Mouse (Mus musculus) lung, postnatal 36 days (tissue): Measurements from ENCODE around the gene Palld.

Experiments used
- DNase-seq: peaks from one replicate; pipeline ENCODE4 v3.0.0; 2022; ENCODE audit warnings: mixed read lengths

Gene Palld

DNA sequence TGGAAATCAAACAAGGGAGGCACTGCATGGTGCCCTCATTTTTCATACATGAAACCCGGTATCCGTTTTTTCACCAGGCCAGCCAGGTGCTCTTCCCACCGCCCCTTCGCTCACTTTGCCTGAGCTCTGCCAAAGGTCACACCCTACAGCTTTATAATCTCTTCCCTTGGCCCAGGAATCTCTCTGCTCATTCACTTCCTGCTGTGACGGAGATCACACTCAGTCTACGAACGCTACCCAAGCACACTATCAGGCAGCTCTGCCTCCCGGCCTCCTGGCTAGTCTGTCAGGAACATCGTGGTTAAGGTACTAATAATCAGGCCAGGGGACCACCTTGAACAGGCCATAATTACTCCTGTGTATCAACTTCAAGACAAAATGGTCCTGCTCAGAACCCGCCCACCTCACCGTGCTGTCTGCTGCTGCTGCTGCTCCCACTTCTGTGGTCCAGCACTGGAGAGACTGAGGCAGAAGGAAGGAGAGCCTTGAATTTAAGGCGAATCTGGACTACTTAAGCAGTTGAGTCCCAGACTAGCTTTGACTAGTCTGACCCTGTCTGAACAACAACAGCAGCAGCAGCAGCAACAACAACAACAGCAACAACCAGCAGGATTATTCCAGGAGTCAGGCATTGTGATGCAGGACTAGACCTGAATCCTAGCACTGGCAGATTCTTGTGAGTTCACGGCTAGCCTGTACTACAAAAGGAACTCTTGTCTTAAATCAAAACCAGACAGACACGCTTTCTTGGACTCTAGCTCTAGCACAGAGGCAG, 187.0 kb downstream of the Palld start:
- no peak for DNase-seq

DNA sequence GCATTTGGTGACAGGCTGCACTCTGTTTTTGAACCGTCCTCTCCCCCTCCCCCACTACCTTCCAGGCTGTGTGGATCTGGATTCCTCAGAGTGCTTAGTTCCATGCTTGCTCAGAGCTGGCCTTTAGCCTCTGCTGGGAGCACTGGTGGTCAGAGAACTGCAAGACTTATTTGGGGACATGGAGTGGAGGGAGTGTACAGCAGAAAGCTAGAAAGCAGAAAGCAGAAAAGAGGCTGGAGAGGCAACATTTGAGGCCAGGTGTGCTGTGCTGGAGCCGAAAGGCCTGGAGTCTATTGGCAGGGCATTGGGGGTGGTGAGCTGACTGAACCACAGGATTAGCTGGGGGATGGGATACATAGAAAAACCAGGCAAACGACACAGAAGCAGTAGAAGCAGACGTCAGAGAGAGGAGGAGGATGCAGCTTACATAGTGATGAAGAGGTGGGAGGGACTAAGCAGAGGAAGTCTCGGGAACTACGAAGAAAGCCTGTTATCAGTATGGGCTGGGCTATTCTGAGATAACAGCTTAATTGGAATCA, 188.1 kb downstream of the Palld start:
- no peak for DNase-seq

GRCm38 (mm10) chr8:61713195-61713990, 189.1 kb downstream of the Palld start:
- DNase-seq = peak; percentile 23

- DNase-seq = peak; percentile 33
Measured at GRCm38 (mm10) chr8:61712426-61712825, 190.1 kb downstream of the Palld start.

DNA sequence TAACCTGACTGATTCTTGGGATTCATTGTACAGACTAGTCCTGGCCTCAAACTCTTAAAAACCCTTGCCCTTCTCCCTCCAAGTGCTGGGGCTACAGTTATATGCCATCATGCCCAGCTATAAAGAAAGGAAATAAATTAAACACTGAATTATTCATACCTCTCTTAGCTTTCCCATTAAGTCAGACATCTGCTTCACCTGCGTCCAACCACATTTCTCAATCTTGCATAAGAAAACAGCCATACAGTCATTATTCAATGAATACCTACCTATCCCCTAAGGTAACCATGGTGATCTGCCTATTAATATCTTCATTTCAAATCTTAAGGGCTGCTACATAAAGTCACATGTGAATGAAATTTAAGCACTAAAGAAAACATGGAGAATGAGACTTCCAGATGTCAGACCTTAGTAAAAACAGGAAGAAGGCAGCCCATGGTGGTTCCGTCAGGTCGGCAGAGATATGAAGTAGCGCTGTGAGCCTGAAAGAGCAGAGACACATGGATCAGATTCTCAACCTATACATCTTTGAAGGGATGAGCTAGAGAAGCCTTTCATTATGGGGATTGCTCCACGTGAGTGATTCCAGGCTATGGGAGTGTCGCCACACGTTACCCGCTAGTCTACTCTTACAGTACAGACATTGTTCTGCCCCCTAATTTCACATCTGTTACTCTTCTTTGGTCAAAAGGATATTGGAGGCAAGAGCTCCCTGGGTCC, 193.7 kb downstream of the Palld start:
- no peak for DNase-seq

GRCm38 (mm10) chr8:61705491-61705890, 197.0 kb downstream of the Palld start:
- DNase-seq = no peak

GRCm38 (mm10) chr8:61702122-61702521, 200.4 kb downstream of the Palld start:
- no peak for DNase-seq

DNA sequence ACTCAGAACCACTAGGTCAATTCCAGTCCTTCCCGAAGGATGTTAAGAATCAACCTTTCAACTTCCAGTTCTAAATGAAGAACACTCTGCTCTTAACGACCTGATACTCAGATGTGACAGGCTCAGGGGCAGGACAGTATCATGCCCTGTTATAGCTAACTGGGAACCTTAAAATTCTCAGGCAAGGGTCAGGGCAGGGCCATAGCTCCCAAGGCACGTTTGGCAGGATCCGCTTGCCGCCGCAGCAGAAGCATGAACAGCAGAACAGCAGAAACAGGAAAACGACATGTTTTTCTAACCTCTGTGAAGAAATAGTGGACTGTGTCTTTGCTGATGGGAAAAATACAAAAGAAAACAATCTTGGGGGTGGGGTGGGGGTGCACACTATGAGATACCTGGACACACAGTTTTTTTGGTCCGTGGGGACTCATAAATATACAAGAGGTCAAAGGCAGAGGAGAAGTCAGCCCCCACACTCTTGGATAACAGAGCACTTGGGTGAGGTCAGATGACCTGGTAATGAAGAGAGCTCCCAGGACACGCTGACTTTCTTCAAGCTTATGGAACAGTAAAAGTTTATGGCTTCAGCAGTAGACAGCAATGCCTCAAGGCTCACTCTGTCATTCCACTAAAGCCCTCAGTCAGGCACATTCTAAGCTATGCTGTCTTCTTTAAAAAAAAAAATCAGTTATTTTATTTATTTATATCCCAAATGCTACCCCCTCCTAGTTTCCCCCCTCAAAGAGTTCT, 201.4 kb downstream of the Palld start:
- DNase-seq = no peak

DNA sequence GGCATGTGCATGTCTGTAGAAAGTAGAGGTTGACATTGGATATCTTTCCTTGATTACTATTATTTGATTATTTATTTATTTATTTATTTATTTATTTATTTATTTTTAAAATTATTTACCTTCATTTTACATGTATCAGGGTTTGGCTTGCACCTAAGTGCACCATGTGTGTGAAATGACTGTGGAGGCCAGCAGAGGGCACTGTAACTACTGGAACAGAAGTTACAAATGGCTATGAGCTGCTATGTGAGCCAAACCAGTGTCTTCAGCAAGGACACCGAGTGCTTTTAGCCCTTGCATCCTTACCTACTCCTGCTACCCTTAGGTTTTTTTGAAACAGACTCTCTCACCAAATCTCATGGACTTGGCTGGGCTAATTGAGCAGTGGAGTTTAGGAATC, 202.2 kb downstream of the Palld start:
- peak; percentile 40 for DNase-seq

DNA sequence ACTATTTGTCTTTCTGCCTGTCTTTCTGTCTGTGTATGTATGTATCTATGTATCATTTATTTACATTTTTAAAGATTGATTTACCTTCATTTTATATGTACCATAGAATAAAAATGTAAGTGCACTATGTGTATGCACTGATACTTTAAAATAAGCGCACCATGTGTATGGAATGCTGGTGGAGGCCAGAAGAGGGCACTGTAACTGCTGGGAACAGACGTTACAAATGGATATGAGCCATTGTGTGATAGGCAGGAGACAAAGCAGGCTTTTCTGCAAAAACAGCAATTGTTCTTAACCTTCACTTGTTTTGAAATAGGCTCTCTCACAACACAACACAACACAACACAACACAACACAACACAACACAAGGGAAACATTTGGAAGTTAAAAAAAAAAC, 203.5 kb downstream of the Palld start:
- DNase-seq = no peak

- no peak for DNase-seq
Measured at GRCm38 (mm10) chr8:61697728-61698385, 204.6 kb downstream of the Palld start.

DNA sequence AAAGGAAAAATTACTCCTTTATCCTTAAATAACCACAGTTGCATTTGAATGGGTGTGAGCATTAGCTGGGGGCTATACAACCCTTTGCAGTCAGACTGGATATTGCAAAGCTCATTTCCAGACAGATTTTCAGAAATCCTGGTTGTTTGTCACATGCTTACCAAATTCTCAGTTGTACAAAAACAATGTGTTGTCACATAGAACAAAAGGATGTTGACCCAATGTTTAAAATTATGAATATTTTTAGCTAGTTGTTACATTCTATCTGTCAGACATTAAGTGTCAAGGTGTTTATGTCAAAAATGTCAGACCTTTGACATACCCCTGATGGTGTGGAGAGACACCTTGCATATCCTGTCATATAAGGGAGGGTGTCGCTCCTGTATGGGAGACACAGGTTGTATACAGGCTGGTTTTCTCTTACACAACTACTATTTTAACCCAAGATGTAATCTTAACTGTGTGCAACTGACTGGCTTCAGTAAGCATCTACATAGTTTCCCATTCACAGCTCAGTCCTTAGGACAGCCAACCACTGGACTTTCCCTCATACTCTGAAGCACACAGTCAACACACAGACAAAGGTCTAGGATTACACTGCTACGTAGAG, 205.5 kb downstream of the Palld start:
- no peak for DNase-seq

GRCm38 (mm10) chr8:61695416-61695815, 207.1 kb downstream of the Palld start:
- no peak for DNase-seq

GRCm38 (mm10) chr8:61692866-61693265, 209.6 kb downstream of the Palld start:
- DNase-seq = no peak

- no peak for DNase-seq
Measured at GRCm38 (mm10) chr8:61692129-61692528, 210.4 kb downstream of the Palld start.

GRCm38 (mm10) chr8:61691391-61691790, 211.1 kb downstream of the Palld start:
- no peak for DNase-seq

DNA sequence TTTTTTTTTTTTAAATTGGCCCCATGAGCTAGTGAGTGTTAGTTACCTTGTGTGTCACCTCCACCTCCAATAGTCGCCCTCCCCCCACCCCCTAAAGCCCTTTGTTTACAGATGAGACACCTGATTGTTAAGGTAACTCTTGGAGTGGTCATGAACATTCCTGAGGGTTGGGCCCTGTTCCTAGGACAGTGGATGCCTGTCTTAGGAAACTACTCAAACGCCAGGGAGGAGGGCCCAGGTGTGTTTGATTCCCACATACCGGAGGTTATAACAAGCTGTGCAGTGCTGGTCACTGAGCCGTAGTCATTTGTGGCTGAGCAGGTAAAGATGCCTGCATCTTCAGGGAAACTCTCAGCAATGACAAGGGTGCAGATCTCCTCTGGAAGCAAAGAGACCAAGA, 215.4 kb downstream of the Palld start:
- no peak for DNase-seq

DNA sequence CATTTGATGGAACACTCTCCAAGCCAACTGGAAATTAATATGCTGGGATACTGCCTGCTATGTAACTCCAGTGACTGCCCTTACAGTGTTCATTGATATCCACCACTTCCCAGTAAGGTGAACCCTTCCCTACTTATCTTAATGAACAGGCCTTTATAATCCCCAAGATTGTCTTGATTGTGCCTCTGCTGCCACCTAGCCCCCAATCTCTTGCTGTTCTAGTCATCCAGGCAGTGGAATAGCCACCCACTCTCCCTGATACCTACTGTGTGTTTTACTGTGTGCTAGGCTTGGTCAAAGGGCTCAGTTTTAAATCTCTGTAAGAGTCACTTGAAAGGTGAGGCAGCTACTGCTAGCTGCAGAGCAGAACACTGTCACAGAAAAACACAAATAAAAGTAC, 216.2 kb downstream of the Palld start:
- peak; percentile 80 for DNase-seq

DNA sequence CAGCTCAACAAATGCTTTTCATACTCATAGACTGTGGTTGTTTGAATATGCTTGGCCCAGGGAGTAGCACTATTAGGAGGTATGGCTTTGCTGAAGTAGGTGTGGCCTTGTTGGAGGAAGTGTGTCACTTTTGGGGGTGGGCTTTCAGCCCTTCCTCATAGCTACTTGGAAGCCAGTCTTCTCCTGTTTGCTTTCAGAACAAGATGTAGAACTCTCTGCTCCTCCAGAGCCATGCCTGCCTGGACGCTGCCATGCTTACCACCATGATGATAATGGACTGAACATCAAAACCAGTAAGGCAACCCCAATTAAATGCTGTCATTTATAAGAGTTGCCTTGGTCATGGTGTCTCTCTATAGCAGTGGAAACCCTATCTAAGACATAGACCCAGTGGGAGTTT, 217.2 kb downstream of the Palld start:
- no peak for DNase-seq

GRCm38 (mm10) chr8:61684280-61684939, 218.1 kb downstream of the Palld start:
- no peak for DNase-seq

GRCm38 (mm10) chr8:61682902-61683301, 219.6 kb downstream of the Palld start:
- DNase-seq = no peak
